Mouse (Mus musculus) liver, embryonic 18 days (tissue): ENCODE measurements around the gene Erich6. TPM values are rescaled to one million over a fixed set of nuclear protein-coding genes. Genes with fewer than 3 reads are reported as not detected.

Source experiments
- polyA plus RNA-seq: library from polyadenylated mRNA; depleted of rRNA; stranded (reverse); fragments of >200 nt; gene quantifications from 2 replicates; pipeline ENCODE4 v1.2.3, GENCODE M21; 2012; rRNA removed

The Erich6 gene
- polyA plus RNA-seq = 0.01 and 0.02 TPM in 2 replicates

DNA sequence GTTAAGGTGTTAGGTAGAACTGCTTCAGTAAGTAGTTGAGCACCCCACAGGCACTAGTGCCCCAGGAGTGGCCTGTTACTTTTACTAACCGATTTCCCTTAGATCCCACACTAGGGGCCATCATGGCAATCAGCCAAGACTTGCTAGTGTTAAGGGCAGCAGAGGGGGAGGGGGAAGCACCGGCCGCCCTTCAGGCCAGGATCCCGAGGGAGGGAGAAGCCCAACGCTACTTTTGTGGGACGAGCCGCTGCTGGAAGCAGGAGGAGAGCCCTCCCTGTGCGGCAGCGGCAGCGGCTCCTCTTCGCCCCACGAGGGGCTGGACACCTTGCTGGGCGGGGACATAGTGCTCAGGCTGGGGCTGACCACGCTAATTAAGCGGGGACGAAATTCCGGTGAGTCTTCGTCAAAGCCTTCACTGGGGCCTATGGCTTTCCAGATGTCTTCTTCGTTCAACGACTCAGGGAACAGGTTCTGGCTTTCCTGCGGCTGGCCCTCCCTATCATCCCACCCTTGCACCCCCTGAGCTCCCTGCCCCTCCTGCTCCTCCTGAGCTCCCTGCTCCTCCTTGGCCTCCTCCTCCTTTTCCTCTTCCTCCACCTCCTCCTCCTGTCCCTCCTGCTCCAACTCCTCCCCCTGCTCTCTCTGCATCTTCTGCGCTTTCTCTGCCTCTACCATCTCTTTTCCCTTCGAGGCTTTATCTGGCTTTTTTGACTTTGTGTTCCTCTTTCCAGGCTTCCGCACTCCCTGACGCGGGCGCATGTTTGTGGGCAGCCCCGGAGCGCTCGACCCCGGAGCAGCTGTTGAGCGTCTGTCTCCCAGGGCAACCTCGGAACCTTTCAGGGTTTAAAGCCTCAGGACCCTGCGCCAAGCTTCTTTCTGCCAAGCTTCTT lies at the start of gene Erich6:
Gene Erich6, minus strand, starts transcription at position 802 of the 890 bp plus-strand sequence.

DNA sequence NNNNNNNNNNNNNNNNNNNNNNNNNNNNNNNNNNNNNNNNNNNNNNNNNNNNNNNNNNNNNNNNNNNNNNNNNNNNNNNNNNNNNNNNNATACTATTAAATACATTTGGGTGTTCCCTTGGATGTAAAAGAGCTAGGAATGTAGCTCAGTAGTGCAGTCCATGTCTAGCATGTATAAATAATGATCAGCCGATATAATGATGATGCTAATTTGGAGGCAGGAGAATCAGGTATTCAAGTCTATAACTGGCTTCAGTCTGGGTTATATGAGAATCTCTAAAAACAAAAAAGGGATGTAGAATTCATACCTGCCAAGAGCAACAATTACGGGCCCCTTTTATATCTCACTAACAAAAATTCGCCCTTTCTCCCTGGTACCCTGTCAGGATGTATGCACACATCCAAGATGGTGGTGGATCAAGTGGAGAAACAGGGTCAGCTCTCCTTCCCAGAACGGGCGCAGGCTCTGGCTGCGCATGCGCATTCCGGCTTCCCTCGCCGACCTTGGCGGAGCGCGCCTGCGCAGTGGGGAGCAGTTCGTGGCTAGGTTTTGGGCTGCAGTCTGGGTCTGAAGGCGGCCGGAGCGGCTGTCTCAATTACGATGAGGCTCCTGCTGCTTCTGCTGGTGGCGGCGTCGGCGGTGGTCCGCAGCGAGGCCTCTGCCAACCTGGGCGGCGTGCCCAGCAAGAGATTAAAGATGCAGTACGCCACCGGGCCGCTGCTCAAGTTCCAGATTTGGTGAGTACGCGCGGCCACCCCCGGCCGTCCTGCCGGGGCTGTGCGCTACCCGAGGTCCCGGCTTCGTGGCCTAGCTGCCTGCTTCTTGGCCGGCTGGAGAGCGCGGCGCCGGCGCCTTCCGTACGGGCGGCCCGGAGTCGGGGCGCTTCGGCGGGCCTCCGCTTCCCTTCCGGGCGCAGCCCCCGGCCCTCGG lies 60.6 kb downstream of the Erich6 start, which contains the start of gene Selenot:
Gene Selenot, plus strand, starts transcription at position 500 of the 930 bp plus-strand sequence.

Other genes with a start within 250 kb of the Erich6 start
- 5.1 and 5.7 TPM in 2 replicates for gene Tsc22d2, start 222.5 kb downstream of the Erich6 start, polyA plus RNA-seq
- 25.9 and 30.5 TPM in 2 replicates for gene Eif2a, start 111.4 kb downstream of the Erich6 start, polyA plus RNA-seq
- gene Serp1, start 111.3 kb downstream of the Erich6 start, polyA plus RNA-seq = 58.4 and 66.0 TPM in 2 replicates
- 32.0 and 33.1 TPM in 2 replicates for gene Selenot, start 60.6 kb downstream of the Erich6 start, polyA plus RNA-seq
- gene Siah2, start 55.2 kb upstream of the Erich6 start, polyA plus RNA-seq = 10.3 and 11.3 TPM in 2 replicates
- not detected in 2 replicates for gene Mindy4b-ps, start 185.1 kb upstream of the Erich6 start, polyA plus RNA-seq
- gene Clrn1, start 248.1 kb upstream of the Erich6 start, polyA plus RNA-seq = not detected in 2 replicates